Mouse (Mus musculus): ENCODE measurements around the gene Gprin3.

Gene Gprin3

DNA sequence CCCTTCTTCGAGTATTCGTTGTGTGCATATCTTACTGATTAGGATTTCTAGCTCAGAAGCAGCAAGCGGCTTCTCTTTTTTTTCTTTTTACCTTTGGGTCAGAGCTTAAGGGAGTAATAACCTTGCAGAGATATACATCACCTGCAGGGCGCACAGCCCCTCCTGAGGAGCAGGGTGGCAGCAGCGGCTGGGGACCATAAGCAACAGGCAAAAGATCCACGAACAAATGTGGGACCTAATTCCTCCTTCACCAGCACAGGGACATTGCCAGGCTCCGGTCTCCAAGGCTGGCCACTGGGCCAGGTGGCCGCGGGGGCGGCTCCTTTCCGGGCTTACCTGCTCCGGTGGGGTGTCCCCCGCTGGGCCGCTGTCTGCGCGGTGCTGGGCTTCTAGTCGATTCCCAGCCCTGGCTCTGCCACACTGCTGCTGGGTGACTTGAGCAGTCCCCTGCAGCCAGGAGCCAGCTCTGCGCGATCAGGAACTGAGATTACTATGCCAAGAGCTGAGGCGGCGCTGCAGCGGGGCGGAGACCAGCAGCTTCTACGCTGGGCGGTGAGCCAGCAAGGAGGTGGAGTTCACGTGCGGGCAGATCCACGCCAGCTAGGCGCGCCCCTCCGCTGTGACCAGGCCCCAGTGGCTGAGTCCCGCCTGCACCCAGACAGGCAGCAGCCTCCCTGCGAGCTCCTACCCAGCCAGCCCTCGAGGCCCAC is at the start of gene Gprin3:
Gene Gprin3 (minus strand): TSS at position 471 of the 710 bp plus-strand sequence.
- peak; percentile 67 for DNase-seq

- no peak for DNase-seq
These were observed 32.8 kb upstream of the Gprin3 start for GRCm38 (mm10) chr6:59458861-59459260.

DNA sequence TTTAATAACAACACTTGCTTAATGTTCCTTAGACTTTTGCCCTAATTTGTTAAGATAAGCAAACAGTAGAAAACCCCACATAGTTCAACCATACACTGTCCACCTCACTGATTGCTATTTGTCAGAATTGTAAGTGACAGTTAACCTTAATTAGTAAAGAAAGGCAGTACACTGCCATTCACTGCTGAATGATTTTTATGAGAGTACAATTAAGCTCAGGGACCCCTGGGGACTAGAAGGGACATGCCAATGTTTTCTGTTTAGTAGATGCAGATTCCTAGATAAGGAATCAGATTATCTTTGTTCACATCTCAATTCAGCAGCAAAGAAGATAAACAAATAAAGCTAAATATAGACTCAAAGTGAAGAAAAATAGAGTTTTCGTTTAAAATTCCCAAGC is 30.0 kb upstream of the Gprin3 start:
- no peak for DNase-seq

GRCm38 (mm10) chr6:59451348-59451747 is 25.3 kb upstream of the Gprin3 start:
- no peak for DNase-seq

- no peak for DNase-seq
These were observed 19.0 kb upstream of the Gprin3 start for GRCm38 (mm10) chr6:59445101-59445503.

- DNase-seq = no peak
These were observed 9.8 kb upstream of the Gprin3 start for GRCm38 (mm10) chr6:59435906-59436305.

DNA sequence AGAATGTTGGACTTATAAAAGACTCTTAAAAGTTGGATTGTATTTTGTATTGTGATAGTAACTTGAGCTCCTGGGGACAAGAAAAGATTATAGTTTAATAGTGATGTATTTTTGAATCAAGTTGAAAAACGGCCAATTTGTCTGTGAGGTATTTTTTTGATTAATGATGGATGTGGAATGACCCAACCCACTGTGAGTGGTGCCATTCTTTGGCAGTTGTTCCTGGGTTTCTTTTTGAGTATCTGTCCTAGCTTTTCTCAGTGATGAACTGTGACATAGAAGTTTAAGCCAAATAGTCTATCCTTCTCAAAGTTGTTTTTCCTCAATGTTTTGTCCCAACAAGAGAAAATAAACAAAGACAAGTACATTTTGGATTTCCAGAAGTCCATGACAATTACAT is 7.0 kb upstream of the Gprin3 start:
- no peak for DNase-seq

DNA sequence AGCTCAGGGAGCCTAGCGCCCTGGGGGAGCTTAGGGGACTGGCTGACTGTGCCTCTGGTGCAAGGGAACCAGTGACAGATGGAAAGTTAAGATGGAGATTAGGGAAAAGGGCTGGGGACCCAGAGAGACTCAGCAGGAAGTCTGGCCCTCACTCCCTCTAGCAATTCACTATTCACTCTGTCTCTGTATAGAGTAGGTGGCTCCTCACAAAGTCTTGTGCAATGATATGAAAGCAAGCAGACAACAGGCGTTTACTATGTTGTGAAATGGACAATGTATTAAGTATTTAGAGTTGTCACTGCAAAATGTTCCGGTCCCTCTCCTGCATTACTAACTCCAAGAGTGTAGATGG is 416 bp upstream of the Gprin3 start:
- no peak for DNase-seq

- no peak for DNase-seq
These were observed 988 bp downstream of the Gprin3 start for GRCm38 (mm10) chr6:59424871-59425740.

GRCm38 (mm10) chr6:59423836-59424235 is 2.3 kb downstream of the Gprin3 start:
- DNase-seq = no peak

DNA sequence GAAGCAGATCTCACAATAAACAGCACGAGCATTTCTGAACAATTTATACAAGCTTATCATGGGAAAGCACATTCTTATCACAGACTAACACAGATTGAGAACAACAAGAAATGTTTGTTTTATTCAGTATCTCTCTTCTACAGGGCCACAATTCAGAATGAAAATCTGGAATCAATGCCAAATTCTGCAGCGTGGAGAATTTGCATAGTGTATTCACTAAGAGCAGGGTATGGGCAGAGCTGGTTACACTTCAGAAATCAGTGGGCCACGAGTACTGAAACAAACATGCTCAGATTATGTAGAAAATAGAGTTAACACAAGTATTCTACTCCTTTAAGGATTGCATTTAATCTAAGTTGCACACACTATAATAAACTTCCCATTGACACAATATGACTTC is 6.8 kb downstream of the Gprin3 start:
- no peak for DNase-seq

GRCm38 (mm10) chr6:59418659-59419058 is 7.4 kb downstream of the Gprin3 start:
- no peak for DNase-seq

- DNase-seq = no peak
These were observed 11.3 kb downstream of the Gprin3 start for GRCm38 (mm10) chr6:59414816-59415215.

DNA sequence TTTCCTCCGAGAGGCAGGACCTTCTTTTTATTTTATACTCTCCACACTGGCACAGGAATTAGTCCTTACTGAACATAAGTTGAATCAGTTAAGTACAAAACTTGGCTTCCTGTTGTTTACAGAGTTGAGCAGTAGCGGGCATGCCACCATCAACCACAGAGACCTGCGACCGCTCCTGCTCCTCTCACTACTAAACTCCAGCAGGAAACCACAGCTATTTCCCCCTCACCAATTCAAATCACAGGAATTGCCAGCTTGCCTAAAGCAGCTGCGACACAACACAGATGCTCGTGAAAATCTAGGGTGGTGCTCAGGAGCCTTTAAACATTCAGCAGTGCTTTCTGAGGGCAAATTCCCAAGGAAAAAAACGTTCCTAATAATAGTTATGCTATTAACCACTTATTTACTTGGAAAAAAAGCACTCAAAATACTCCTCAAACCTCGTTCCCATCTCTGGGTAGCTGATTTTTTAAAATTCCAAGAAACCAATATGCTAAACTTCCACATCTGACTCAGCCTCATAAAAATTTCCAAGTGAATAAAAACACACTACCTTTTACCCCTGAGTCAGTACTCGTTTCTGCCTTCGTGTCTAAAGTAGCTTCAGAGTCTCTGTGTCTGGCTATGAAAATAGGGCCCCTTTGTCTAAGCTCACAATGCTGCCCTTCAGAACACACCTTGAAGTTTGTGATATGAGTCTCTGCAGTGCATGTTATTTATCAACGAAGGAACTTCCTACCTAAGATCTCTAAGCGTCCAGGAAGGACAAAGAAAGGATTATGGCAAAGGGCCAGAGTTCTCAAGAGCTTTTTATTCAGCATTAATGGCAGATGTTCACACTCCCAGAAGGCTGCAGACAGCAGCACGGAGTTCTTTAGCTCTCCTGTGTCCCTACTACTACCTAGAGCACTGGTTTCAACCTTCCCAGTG is 13.4 kb downstream of the Gprin3 start:
- DNase-seq = peak; percentile 43

DNA sequence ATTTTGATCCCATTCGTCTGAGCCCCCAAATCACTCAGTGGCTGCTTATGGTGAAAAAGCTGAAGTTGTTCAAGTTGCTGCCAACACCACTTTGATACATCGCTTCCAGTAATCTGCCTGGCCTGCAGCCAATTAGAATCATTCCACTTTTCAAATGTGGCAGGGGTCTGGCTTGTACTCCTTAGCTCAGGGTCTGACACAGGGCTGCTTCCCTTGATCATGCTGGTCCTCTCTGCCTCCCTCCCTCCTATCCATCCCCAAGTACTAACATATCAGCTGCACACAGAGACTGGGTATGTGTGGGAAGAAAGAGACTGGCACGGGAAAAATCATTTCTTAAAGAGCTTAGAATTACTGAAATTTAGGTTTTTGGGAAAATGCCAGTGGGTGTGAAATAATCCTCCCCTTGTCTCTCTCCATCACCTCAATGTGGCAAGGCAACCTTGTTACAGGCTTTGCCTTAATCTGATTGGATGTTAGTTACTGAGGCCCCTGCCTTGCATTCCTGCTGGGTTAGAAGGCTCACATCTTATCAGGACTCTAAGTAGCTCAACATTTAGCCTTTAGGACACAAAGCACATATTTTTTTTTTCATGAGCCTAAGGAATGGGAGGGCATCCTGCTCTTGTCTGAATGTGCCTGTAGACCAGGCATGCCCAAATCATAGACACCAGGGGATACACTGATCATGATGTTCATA is 16.9 kb downstream of the Gprin3 start:
- DNase-seq = no peak

GRCm38 (mm10) chr6:59407482-59407997 is 18.6 kb downstream of the Gprin3 start:
- no peak for DNase-seq

DNA sequence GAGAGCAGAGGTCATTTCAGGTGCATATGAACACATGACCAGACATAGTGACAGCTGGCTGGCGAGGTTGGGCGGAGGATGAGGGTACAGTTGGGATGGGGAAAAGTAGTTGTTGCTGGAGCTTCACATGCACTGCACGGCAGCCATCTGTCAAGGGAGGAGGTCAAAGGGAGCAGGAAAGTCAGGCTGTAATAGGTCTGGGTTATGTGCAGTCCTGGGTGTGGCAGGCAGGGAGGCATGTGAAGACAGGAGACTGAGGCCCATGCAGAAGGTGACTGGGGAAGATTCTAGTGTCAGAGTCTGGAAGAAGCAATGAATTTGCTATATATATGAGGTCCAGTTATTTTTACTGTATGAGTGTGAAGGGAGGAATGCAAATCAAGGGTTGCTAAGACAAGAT is 35.9 kb downstream of the Gprin3 start:
- no peak for DNase-seq

DNA sequence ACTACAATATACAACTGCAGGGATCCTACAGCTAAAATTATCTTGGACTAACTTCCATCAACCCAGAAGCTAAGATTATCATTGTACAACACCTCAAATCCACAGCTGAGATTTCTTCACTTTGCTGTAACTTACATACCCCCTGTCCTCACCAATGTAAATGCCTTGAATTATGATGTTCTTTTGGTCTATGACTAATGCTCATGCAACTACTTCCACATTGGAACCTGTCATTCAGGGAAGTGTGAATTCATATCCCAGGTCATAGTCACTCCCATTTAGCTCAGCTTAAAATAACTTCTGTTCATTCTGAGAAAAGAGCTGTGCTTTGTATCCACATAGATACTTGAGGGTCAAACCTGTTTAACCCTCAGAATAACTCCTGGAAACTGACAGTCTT is 60.8 kb downstream of the Gprin3 start:
- no peak for DNase-seq

- DNase-seq = no peak
These were observed 62.8 kb downstream of the Gprin3 start for GRCm38 (mm10) chr6:59363282-59363681.

DNA sequence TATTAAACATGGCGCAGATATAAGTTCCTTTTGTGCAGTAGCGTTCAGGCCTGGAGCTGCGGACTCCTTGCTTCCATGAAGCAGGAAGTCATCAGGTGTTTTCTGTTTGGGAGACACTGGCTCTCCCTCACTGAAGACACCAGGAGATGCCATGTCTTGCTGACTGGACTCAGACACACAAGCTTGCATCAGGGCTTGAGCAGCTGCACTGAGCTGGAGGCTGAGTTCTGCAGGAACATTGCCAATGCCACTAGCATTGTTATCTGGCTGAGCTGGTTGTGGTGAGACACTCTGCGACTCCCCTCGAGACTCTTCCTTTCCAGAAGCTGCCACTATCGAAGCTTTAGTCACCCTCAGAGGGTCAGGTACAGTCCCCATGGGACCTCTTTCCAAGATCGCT is 71.2 kb downstream of the Gprin3 start:
- no peak for DNase-seq

DNA sequence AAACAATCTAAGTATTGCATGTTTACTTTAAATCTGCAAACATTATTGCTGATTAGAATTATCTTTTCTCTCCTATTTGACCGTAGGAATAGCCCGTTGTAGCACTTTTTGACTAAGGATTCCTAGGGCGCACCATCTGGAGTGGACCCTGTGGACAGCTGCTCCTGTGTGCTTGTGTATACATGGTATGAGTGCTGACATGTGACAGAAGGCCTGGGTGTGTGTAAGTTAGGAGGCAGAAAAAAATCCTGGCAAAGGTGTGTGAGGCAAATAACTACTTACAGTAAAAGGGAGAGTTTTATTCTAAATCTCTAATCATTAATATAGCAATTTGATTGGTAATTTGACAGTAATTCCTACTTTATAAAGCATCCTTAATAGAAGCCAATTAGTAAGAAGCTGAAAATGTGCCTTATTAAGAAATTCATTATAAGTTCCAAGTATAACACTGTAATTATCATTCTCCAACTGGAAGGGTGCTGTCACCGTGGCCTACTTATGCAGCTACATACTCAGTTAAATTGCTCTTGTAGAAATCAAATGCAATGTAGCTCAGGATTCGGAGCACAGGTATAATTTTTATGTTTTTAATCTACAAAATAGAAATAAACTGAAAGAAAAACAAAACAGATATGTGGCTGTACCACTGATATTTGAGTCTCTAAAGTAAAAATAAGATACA is 74.8 kb downstream of the Gprin3 start:
- DNase-seq = no peak

DNA sequence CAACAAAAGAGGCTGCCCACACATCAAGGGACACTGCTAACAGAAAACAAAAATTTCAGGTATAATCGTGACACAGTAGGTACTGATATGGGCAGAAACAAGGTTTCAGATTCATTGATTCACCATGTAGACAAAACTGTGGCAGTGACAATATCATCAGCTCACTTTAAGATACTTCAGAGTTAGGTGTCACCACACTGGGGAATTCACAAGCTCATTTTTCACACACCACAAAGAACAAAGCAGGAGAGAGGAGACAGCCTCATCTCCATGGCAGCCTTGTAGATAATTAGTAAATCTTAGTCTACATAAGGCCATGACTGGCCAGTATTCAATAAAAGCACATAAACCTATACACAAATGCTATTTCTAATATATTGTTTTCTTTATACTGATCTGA is 77.4 kb downstream of the Gprin3 start:
- DNase-seq = no peak
